Mouse (Mus musculus): ENCODE results near the gene Dusp15. TPM values are rescaled to one million over a fixed set of nuclear protein-coding genes. Genes with fewer than 3 reads are reported as not detected.

The Dusp15 gene
- polyA plus RNA-seq, 1 experiment from 2014 or later, result 7.3 TPM

DNA sequence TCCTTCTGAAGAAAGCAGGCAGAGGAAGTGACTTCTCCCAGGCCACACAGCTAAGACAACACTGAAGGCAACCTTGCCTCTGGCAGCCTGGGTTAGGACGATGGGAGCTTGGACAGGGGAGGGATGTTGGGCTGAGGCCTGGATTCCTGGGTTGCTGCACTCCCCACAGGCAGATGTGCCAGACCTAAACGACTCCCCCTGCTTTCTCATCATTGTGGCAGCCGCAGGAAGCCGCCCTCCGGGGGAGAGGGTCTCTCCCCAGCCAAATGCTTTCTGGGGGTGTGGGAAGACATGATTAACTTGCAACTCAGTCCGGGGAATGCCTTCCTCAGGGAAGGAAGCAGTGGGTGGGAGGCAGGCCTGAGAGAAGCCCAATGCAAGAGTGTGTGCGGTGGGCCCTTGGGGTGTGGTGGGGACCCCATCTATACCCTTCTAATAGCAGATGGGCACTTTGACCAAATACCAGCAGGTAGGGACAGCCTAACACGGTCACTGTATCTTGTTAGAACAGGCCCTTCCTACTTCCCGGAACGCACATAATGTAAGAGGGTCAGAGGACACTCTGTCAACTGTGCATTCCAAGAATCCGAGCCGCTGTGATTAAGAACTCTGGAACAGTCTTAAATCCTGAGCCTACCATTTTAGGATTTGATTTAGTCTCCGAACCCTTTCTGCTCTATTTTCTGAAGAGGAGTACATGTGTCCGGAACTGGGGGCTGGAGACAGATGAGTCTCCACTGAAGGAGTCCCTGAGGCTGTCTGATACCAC, 23.1 kb downstream of the Dusp15 start:
- Histone ChIP-seq H3K9me3 (no peaks in the 10 kb centered on the region), H3K4me1 (peaks cover 5% of the 10 kb centered on the region), H3K27me3 (no peaks in the 10 kb centered on the region), H3K4me3 (no peak overlapping the region), H3K4me2 (replicated peaks) (no peak overlapping the region), H3K36me3 (no peaks in the 10 kb centered on the region), H3K27ac (replicated peaks) (no peak overlapping the region), H3K9ac (replicated peaks) (no peak overlapping the region)
- ATAC-seq (replicated peaks), result no peak
- 57% methylated on average over 14 of the region's 14 CpGs for WGBS

DNA sequence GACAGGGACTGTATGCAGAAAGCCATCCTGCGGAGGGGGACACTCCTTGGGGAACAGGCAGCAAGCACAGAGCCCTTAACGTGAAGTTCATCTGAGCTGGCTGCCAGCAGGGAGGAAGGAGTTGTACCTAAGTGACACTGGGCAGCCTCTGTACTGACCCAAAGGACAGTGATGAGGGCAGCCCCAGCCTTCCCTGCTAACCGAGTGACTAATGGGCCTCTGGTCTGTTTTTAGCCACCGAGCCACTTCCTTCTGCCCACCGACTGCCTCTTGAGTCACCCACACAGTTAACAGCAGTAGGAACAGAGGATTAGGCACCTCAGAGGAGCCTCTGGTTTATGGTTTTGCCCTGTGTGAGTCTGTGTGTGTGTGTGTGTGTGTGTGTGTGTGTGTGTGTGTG, 24.1 kb downstream of the Dusp15 start:
- Histone ChIP-seq H3K9me3 (no peaks in the 10 kb centered on the region), H3K4me3 (no peak overlapping the region), H3K27ac (replicated peaks) (no peak overlapping the region), H3K4me1 (peaks cover 5% of the 10 kb centered on the region), H3K4me2 (replicated peaks) (no peak overlapping the region), H3K27me3 (no peaks in the 10 kb centered on the region), H3K9ac (replicated peaks) (no peak overlapping the region), H3K36me3 (no peaks in the 10 kb centered on the region)
- WGBS, result 68% methylated on average over 5 of the region's 5 CpGs
- no peak for ATAC-seq (replicated peaks)

DNA sequence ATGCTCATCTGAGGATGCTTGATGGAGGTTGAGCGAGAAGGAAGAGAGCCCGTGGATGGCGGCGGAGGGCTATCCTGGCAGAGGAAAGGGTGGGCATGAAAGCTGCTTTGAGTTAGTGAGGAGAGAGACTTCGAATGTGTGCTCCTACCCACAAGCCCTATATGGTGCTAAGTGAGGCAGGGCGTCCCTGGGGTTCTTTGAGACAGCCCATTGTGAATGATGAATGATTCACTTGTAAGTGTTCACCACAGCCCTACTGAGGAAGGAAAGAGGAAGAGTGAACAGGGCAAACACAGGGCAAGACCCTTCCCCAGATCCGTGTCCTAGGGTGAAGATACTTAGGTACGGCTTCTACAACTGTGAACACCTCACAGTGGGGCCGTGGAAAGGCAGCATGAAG, 24.6 kb downstream of the Dusp15 start:
- ATAC-seq (replicated peaks), result no peak
- Histone ChIP-seq H3K9me3 (no peaks in the 10 kb centered on the region), H3K4me1 (peaks cover 5% of the 10 kb centered on the region), H3K27me3 (no peaks in the 10 kb centered on the region), H3K4me3 (no peak overlapping the region), H3K36me3 (no peaks in the 10 kb centered on the region), H3K4me2 (replicated peaks) (no peak overlapping the region), H3K27ac (replicated peaks) (no peak overlapping the region), H3K9ac (replicated peaks) (no peak overlapping the region)
- 84% methylated on average over 9 of the region's 9 CpGs for WGBS

DNA sequence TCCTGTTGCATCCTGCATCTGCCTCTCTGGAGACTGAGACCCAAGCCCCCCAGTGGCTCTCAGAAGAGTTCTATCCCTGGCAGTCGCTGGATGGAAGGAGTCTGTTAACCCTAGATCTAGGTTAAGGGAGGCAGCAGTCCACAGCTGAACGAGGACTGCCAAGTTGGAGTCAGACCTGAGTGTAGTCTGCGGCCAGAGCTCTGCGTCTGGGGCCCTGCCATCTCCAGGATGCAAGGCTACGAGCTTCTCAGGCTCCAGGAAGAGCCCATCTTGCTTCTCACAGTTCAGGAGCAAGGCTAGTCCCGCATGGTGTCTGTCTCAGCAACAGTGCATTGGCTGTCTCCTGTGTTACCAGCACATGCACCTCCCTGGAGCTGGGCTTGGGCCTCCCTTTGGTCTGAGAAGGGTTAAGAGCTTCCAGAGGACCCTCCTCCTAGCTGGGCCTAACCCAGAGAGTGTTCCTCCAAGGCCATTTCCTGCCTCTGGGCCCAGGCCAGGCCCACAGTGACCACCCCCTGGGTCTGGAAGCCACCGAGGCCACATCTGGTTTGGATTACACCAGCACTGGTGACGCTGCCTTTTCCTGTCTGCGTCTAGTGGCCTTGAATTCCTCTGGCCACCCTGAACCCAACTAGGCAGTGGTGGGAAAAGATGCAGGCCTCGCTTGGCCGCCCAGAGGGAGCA, 26.2 kb downstream of the Dusp15 start:
- no peak overlapping the region for H3K27ac ChIP-seq (replicated peaks)
- H3K9me3 ChIP-seq, result no peaks in the 10 kb centered on the region
- peaks cover 5% of the 10 kb centered on the region for H3K4me1 ChIP-seq
- H3K4me3 ChIP-seq, result no peak overlapping the region
- no peak for ATAC-seq (replicated peaks)
- H3K9ac ChIP-seq (replicated peaks), result no peak overlapping the region
- WGBS, result 75% methylated on average over 11 of the region's 11 CpGs
- H3K27me3 ChIP-seq, result no peaks in the 10 kb centered on the region
- H3K36me3 ChIP-seq, result no peaks in the 10 kb centered on the region
- H3K4me2 ChIP-seq (replicated peaks), result no peak overlapping the region

DNA sequence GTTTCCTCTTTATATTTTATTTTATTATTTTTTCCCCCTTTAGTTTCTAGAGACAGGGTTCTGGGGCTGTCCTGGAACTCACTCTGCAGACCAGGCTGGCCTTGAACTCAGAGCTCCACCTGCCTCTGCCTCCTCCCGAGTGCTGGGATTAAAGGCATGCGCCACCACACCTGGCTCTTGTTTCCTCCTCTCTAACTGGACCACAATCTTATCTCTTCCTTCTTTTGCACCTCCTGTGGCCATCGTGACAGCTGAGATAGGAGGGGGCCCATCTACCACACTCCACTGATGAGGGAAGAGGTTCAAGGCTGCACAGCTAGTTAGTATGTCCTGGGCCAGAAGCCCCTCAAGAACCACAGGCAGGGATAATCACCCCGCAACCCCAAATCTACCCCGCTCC, 27.0 kb downstream of the Dusp15 start:
- 95% methylated on average over 5 of the region's 5 CpGs for WGBS
- no peak overlapping the region for H3K4me2 ChIP-seq (replicated peaks)
- no peaks in the 10 kb centered on the region for H3K9me3 ChIP-seq
- ATAC-seq (replicated peaks), result no peak
- H3K36me3 ChIP-seq, result no peaks in the 10 kb centered on the region
- no peak overlapping the region for H3K27ac ChIP-seq (replicated peaks)
- H3K27me3 ChIP-seq, result no peaks in the 10 kb centered on the region
- H3K4me1 ChIP-seq, result peaks cover 5% of the 10 kb centered on the region
- H3K4me3 ChIP-seq, result no peak overlapping the region
- no peak overlapping the region for H3K9ac ChIP-seq (replicated peaks)

DNA sequence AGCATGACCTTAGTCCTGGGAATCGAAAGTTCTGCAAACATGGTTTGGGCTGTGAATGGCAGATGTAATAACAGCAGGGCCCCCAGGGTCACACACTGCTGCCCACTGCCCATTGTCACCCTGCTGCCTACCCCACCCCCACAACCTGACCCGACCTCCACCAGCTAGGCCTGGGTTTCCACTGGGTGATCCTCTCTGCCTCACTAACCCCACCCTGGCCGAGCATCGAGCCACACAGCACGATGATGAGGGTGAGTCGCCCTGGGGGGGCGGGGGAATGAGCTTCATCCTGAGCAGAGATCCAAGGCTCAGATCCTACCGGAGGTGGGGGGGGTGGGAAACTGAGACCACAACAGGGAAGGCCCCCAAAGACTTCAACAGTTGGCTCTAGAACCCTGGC, 27.4 kb downstream of the Dusp15 start:
- no peaks in the 10 kb centered on the region for H3K9me3 ChIP-seq
- H3K4me3 ChIP-seq, result no peak overlapping the region
- H3K27ac ChIP-seq (replicated peaks), result no peak overlapping the region
- H3K4me1 ChIP-seq, result peaks cover 5% of the 10 kb centered on the region
- no peak overlapping the region for H3K4me2 ChIP-seq (replicated peaks)
- no peaks in the 10 kb centered on the region for H3K36me3 ChIP-seq
- no peaks in the 10 kb centered on the region for H3K27me3 ChIP-seq
- WGBS, result 74% methylated on average over 7 of the region's 8 CpGs
- no peak overlapping the region for H3K9ac ChIP-seq (replicated peaks)
- ATAC-seq (replicated peaks), result no peak

DNA sequence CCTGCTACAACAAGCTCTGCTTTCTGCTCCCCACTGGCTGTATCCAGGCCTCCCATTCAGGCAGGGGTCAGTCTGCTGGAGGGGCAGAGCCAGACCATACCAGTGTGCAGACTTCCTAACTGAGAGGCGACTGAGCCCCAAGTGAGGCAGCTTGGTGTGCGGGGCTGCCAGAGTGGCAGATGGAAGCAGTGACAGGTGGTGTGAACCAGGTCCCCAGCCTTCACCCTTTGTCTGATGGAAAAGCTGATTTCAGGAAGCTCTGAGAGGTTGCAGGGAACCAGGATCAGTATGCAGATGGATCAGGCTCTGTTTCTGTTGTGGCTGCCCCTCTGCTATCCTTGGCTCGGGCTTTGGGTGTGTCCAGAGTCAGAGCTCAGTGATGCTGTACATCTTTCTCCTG, 27.9 kb downstream of the Dusp15 start:
- Histone ChIP-seq H3K4me1 (peaks cover 5% of the 10 kb centered on the region), H3K4me3 (no peak overlapping the region), H3K27ac (replicated peaks) (no peak overlapping the region), H3K9ac (replicated peaks) (no peak overlapping the region), H3K36me3 (no peaks in the 10 kb centered on the region), H3K4me2 (replicated peaks) (no peak overlapping the region), H3K9me3 (no peaks in the 10 kb centered on the region), H3K27me3 (no peaks in the 10 kb centered on the region)
- no peak for ATAC-seq (replicated peaks)
- 62% methylated on average over 3 of the region's 3 CpGs for WGBS

DNA sequence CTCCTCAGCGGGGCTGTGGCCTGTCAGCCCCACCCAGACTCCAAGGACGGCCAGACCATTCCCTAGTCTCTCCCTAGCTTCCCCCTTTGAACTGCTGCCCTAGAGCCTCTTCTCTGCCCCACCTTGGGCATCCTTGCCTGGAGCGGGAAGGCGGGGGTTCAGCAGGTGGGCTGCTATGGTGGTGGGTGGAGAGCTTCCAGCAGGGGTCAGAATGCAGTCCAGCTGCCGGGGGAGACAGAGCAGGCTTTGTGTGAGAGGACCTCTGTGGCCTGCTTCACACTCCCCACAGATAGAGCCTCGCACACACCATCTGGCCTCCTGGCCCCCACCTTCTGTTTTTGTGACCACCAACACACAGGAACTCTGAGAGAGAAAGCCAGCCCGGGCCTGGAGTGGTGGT, 29.1 kb downstream of the Dusp15 start:
- Histone ChIP-seq H3K4me2 (replicated peaks) (no peak overlapping the region), H3K4me3 (no peak overlapping the region), H3K27me3 (no peaks in the 10 kb centered on the region), H3K36me3 (no peaks in the 10 kb centered on the region), H3K9me3 (no peaks in the 10 kb centered on the region), H3K4me1 (peaks cover 5% of the 10 kb centered on the region), H3K9ac (replicated peaks) (no peak overlapping the region), H3K27ac (replicated peaks) (no peak overlapping the region)
- no peak for ATAC-seq (replicated peaks)
- WGBS, result 40% methylated on average over 7 of the region's 7 CpGs

DNA sequence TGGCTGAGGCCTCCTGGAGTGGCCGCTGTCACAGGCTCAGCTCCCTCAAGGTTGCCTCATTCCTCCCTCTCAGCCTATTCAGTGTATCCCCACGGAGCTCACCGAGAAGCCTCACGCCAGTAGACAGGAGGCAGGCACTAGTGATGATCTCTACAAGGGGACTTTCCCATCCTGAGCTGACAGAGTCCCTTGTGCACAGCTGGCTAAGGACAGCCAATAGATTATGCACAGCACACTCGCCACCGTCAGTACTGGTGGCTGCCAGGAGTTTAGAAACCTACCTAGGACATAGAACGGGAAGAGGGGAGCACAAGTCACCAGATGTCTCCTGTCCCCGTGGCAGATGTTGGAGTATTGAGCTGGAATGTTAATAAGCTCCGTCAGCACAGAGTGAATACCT, 33.8 kb downstream of the Dusp15 start:
- no peak overlapping the region for H3K27ac ChIP-seq (replicated peaks)
- no peak overlapping the region for H3K4me2 ChIP-seq (replicated peaks)
- H3K9ac ChIP-seq (replicated peaks), result no peak overlapping the region
- H3K36me3 ChIP-seq, result no peaks in the 10 kb centered on the region
- H3K27me3 ChIP-seq, result peaks cover 13% of the 10 kb centered on the region
- ATAC-seq (replicated peaks), result no peak
- 0 out of 2 replicates have a peak, but pooled peaks cover 5% of the 10 kb centered on the region for H3K4me1 ChIP-seq
- H3K4me3 ChIP-seq, result no peak overlapping the region
- WGBS, result 60% methylated on average over 9 of the region's 9 CpGs
- no peaks in the 10 kb centered on the region for H3K9me3 ChIP-seq

DNA sequence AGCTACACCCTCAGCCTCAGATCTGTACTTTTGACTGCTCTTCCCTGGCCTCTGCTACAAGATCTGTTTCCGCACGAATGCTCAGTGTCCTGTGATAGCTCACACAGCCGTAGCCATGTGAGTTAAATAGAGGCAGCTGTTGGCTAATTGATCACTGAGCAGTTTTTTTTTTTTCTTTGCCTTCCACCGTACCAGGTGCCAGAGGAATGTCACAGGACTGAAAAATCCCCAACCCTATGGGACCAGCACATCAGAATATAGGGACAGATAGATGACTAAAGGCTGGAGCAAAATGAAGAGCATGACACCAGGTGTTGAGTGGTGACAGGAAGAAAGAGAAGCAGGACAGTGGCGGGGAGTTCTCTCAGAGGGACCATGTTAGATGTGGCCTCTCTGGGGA, 35.4 kb downstream of the Dusp15 start:
- H3K9me3 ChIP-seq, result no peaks in the 10 kb centered on the region
- ATAC-seq (replicated peaks), result no peak
- peaks cover 25% of the 10 kb centered on the region for H3K27me3 ChIP-seq
- H3K36me3 ChIP-seq, result no peaks in the 10 kb centered on the region
- 61% methylated on average over 5 of the region's 5 CpGs for WGBS
- H3K27ac ChIP-seq (replicated peaks), result no peak overlapping the region
- H3K4me1 ChIP-seq, result 0 out of 2 replicates have a peak, but pooled peaks cover 5% of the 10 kb centered on the region
- H3K4me3 ChIP-seq, result no peak overlapping the region
- no peak overlapping the region for H3K4me2 ChIP-seq (replicated peaks)
- no peak overlapping the region for H3K9ac ChIP-seq (replicated peaks)

DNA sequence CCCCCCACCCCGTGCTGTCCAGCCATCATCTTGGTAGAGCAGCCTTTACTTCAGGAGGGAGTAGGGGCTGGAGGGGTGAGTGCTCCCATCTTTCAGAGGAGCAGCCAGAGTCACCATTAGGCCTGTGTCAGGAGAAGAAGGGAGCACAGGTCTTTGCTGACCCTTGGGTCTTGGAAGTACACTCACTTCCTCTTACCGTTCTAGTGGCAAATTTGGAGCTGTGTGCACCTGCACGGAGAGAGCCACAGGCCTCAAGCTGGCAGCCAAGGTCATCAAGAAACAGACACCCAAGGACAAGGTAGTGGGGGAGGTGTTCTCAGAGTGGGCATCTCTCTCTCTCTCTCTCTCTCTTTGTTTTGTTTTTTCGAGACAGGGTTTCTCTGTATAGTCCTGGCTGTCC, 36.0 kb downstream of the Dusp15 start:
- ATAC-seq (replicated peaks), result no peak
- H3K9ac ChIP-seq (replicated peaks), result no peak overlapping the region
- no peak overlapping the region for H3K27ac ChIP-seq (replicated peaks)
- no peak overlapping the region for H3K4me2 ChIP-seq (replicated peaks)
- WGBS, result 74% methylated on average over 4 of the region's 4 CpGs
- H3K36me3 ChIP-seq, result no peaks in the 10 kb centered on the region
- H3K4me3 ChIP-seq, result no peak overlapping the region
- peaks cover 25% of the 10 kb centered on the region for H3K27me3 ChIP-seq
- 0 out of 2 replicates have a peak, but pooled peaks cover 5% of the 10 kb centered on the region for H3K4me1 ChIP-seq
- no peaks in the 10 kb centered on the region for H3K9me3 ChIP-seq

DNA sequence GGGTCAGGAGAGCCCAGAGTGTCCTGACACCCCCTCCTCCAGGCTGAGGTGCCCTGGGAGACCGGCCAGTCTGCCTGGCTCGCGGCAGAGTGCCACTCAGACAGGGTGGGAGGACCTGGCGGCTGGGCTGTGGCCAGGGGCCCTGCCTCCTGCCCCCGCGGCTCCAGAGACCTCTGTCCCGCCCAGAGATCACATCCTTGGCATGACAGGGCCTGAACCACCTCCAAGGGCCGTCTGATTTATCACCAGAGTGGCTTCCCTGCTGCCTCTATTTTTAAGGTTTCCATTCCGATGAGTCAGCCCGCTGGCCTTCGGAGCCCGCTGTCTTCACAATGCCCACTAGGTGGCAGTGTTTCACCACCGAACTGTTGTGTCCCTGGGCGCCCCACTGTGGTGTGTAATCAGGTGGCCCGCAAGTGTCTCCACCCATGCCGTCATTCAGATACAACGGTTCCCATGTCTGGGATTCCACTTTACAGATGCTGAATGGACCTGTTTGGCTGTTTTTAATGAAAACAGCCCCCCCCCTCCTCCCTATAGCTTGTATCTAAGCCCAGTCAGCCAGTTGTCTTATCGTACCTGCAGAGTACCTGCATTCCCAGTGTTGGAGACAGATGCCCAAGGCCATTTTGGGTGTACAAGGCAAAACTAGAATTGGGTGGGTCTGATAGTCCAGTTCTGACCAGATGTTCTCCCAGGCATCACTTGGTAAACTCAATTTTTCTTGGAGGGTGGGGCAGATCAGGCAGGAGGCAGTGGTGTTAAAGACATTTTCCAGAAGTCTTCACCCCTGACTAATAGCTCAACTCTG, 37.0 kb downstream of the Dusp15 start:
- Histone ChIP-seq H3K9ac (replicated peaks) (no peak overlapping the region), H3K27me3 (peaks cover 25% of the 10 kb centered on the region), H3K4me3 (peak overlapping the region; percentile 15; the same call in 1 of the 2 replicates), H3K9me3 (no peaks in the 10 kb centered on the region), H3K4me2 (replicated peaks) (peak overlapping the region; percentile 31), H3K36me3 (no peaks in the 10 kb centered on the region), H3K27ac (replicated peaks) (no peak overlapping the region), H3K4me1 (0 out of 2 replicates have a peak, but pooled peaks cover 5% of the 10 kb centered on the region)
- ATAC-seq (replicated peaks), result peak; percentile 81
- WGBS, result 3% methylated on average over 18 of the region's 18 CpGs

Measured in forebrain, embryonic 15.5 days (tissue).